Comparison of ENCODE assay signal across 8 mouse cellular contexts in genomic region chr11:79962877-79963183, GRCm38 (mm10). TPM values are rescaled to one million over a fixed set of nuclear protein-coding genes. Genes with fewer than 3 reads are reported as not detected.
DNase-seq lines count a peak whose midpoint lies in the region; ATAC-seq and TF ChIP-seq lines count a peak whose summit lies in the region.

No protein-coding gene starts in this region.

- 3% methylated on average over 9 of the region's 9 CpGs for WGBS in cerebellum, adult 2 months
- 0% methylated on average over 9 of the region's 9 CpGs for WGBS in thymus, adult 2 months
- WGBS in liver, embryonic 13.5 days (ENCODE audit: insufficient replicate concordance) = 1% methylated on average over 9 of the region's 9 CpGs

- H3K9ac ChIP-seq in liver, embryonic 13.5 days = peak overlapping the region; percentile 69

- H3K9me3 ChIP-seq in liver, embryonic 13.5 days (replicated peaks) = no peaks in the 10 kb centered on the region

- H3K27ac ChIP-seq in cerebellum, adult 2 months (ENCODE audit: insufficient read depth, low read length) = no peak overlapping the region
- no peak overlapping the region for H3K27ac ChIP-seq in thymus, adult 2 months (ENCODE audit: control insufficient read depth, insufficient read depth, low read length)
- 0 out of 2 replicates have a peak overlapping the region, but pooled peaks have one; percentile 59 for H3K27ac ChIP-seq in liver, embryonic 13.5 days

- ATAC-seq in liver, embryonic 13.5 days (ENCODE audit: low read depth) = peak; percentile 8; the same call in 1 of the 2 replicates

- no peaks in the 10 kb centered on the region; the same call in 1 of the 2 replicates for H3K4me1 ChIP-seq in cerebellum, adult 2 months (ENCODE audit: control insufficient read depth, insufficient read depth, low read length)
- peaks cover 5% of the 10 kb centered on the region for H3K4me1 ChIP-seq in thymus, adult 2 months (replicated peaks; ENCODE audit: control insufficient read depth, insufficient read depth, low read length)
- peaks cover 17% of the 10 kb centered on the region for H3K4me1 ChIP-seq in liver, embryonic 13.5 days (replicated peaks)

- no peak for TF ChIP-seq POLR2A in cerebellum, adult 2 months (IDR thresholded peaks at IDR 0.05; ENCODE audit: borderline replicate concordance, insufficient read depth, low read length)
- TF ChIP-seq POLR2A in thymus, adult 2 months (IDR thresholded peaks at IDR 0.05; ENCODE audit: control insufficient read depth, extremely low read depth, insufficient read depth, low read length, poor library complexity) = no peak

- H3K4me3 ChIP-seq in cerebellum, adult 2 months (replicated peaks; ENCODE audit: insufficient read depth, low read depth, low read length) = peak overlapping the region; percentile 90
- H3K4me3 ChIP-seq in thymus, adult 2 months (ENCODE audit: control insufficient read depth, insufficient read depth, low read length) = peak overlapping the region; percentile 42
- H3K4me3 ChIP-seq in liver, embryonic 13.5 days (replicated peaks) = peak overlapping the region; percentile 73

- TF ChIP-seq CTCF in cerebellum, adult 2 months (IDR thresholded peaks at IDR 0.05; ENCODE audit: borderline replicate concordance, insufficient read depth, low read depth, low read length) = no peak
- TF ChIP-seq CTCF in thymus, adult 2 months (IDR thresholded peaks at IDR 0.05; ENCODE audit: borderline replicate concordance, control insufficient read depth, extremely low read depth, insufficient read depth, low read length, poor library complexity) = no peak

- peaks cover 10% of the 10 kb centered on the region for H3K36me3 ChIP-seq in thymus, adult 2 months (ENCODE audit: control insufficient read depth, insufficient read depth, low read length)
- H3K36me3 ChIP-seq in liver, embryonic 13.5 days = peaks cover 21% of the 10 kb centered on the region

- peak overlapping the region; percentile 68 for H3K4me2 ChIP-seq in liver, embryonic 13.5 days

- DNase-seq in cerebellum, adult 2 months = no peak
- no peak for DNase-seq in cerebellum, adult 9-11 months
- DNase-seq in thymus, adult 2 months = no peak
- no peak for DNase-seq in thymus, postnatal 0 days (ENCODE audit: low spot score)
- no peak for DNase-seq in liver, embryonic 13.5 days
- no peak for DNase-seq in yolk sac, embryonic 10.5 days (ENCODE audit: low spot score)
- DNase-seq in adrenal gland, adult 8-10 months = no peak
- no peak for DNase-seq in embryo, embryonic 10.5 days (ENCODE audit: low spot score)

- no peaks in the 10 kb centered on the region for H3K27me3 ChIP-seq in cerebellum, adult 2 months (ENCODE audit: control insufficient read depth, insufficient read depth, low read length)
- no peaks in the 10 kb centered on the region for H3K27me3 ChIP-seq in thymus, adult 2 months (ENCODE audit: control insufficient read depth, insufficient read depth, low read length)
- H3K27me3 ChIP-seq in liver, embryonic 13.5 days = peaks cover 3% of the 10 kb centered on the region; the same call in 1 of the 2 replicates

RNA-seq across cellular contexts. Expression of gene Utp6, which starts 0.6 kb away (rescaled TPM):
- 26.1 and 28.3 TPM in 2 replicates for polyA plus RNA-seq in cerebellum, adult 2 months (2012; rRNA removed)
- polyA plus RNA-seq in thymus, adult 2 months (2012; rRNA removed) = 7.8 and 8.2 TPM in 2 replicates
- polyA plus RNA-seq in thymus, postnatal 0 days (2015; fragmentation: Nextera tagmentation; extraction: Ambion mirVana) = 58.3 and 60.7 TPM in 2 replicates
- polyA plus RNA-seq in liver, embryonic 13.5 days (2015; fragmentation: Nextera tagmentation; extraction: Ambion mirVana) = 30.0 and 42.6 TPM in 2 replicates
- 10 to 100 TPM; 39.0 to 50.4 (median 46.1) TPM for total RNA-seq in adrenal gland, adult 8-10 months (2022)

RNA-seq across cellular contexts. Expression of gene Suz12, which starts 30.1 kb away (rescaled TPM):
- polyA plus RNA-seq in cerebellum, adult 2 months (2012; rRNA removed) = 23.4 and 25.7 TPM in 2 replicates
- 14.7 and 17.3 TPM in 2 replicates for polyA plus RNA-seq in thymus, adult 2 months (2012; rRNA removed)
- 33.4 and 44.3 TPM in 2 replicates for polyA plus RNA-seq in thymus, postnatal 0 days (2015; fragmentation: Nextera tagmentation; extraction: Ambion mirVana)
- 16.4 and 20.4 TPM in 2 replicates for polyA plus RNA-seq in liver, embryonic 13.5 days (2015; fragmentation: Nextera tagmentation; extraction: Ambion mirVana)
- total RNA-seq in adrenal gland, adult 8-10 months (2022) = 10 to 100 TPM; 42.8 to 53.9 (median 47.1) TPM
